Mouse (Mus musculus): ENCODE measurements around the gene Zfp362. TPM values are rescaled to one million over a fixed set of nuclear protein-coding genes. Genes with fewer than 3 reads are reported as not detected.

Zfp362 gene
- polyA plus RNA-seq, 1 experiment from 2014 or later, result 31.1 TPM

- no peak overlapping the region for H3K4me2 ChIP-seq (ENCODE audit: low read depth, low read length)
- no peak overlapping the region for H3K9ac ChIP-seq (replicated peaks; ENCODE audit: low read length)
- H3K4me3 ChIP-seq (ENCODE audit: low read depth, low read length), result no peak overlapping the region
- H3K27ac ChIP-seq (replicated peaks; ENCODE audit: low read depth, low read length), result no peak overlapping the region
- no peak for ATAC-seq (replicated peaks; ENCODE audit: insufficient number of reproducible peaks, low FRiP score, low TSS enrichment, low read depth)
- no peaks in the 10 kb centered on the region for H3K9me3 ChIP-seq (replicated peaks; ENCODE audit: control insufficient read depth, low read length)
- H3K4me1 ChIP-seq (ENCODE audit: control insufficient read depth, insufficient read depth, low read length), result peaks cover 2% of the 10 kb centered on the region; the same call in 1 of the 2 replicates
- DNase-seq (ENCODE audit: low spot score), result no peak
- H3K36me3 ChIP-seq (replicated peaks; ENCODE audit: control insufficient read depth, insufficient read depth, low read depth, low read length), result no peaks in the 10 kb centered on the region; the same call in 1 of the 2 replicates
- no peaks in the 10 kb centered on the region for H3K27me3 ChIP-seq (ENCODE audit: control insufficient read depth, insufficient read depth, low read length)
- 69% methylated on average over 1 of the region's 1 CpGs for WGBS
Observed at GRCm38 (mm10) chr4:128793710-128794109, 12.1 kb downstream of the Zfp362 start.

- DNase-seq (ENCODE audit: low spot score), result no peak
- WGBS, result 32% methylated on average over 18 of the region's 18 CpGs
- ATAC-seq (replicated peaks; ENCODE audit: insufficient number of reproducible peaks, low FRiP score, low TSS enrichment, low read depth), result 0 out of 2 replicates have a peak, but pooled peaks have one; percentile 11
- Histone ChIP-seq H3K27ac (replicated peaks; ENCODE audit: low read depth, low read length) (no peak overlapping the region), H3K4me3 (ENCODE audit: low read depth, low read length) (no peak overlapping the region), H3K27me3 (ENCODE audit: control insufficient read depth, insufficient read depth, low read length) (no peaks in the 10 kb centered on the region), H3K36me3 (replicated peaks; ENCODE audit: control insufficient read depth, insufficient read depth, low read depth, low read length) (peaks cover 13% of the 10 kb centered on the region), H3K4me2 (ENCODE audit: low read depth, low read length) (no peak overlapping the region), H3K9ac (replicated peaks; ENCODE audit: low read length) (no peak overlapping the region), H3K9me3 (replicated peaks; ENCODE audit: control insufficient read depth, low read length) (no peaks in the 10 kb centered on the region), H3K4me1 (ENCODE audit: control insufficient read depth, insufficient read depth, low read length) (no peaks in the 10 kb centered on the region; the same call in 1 of the 2 replicates)
Observed at GRCm38 (mm10) chr4:128789646-128790045, 16.2 kb downstream of the Zfp362 start.

DNA sequence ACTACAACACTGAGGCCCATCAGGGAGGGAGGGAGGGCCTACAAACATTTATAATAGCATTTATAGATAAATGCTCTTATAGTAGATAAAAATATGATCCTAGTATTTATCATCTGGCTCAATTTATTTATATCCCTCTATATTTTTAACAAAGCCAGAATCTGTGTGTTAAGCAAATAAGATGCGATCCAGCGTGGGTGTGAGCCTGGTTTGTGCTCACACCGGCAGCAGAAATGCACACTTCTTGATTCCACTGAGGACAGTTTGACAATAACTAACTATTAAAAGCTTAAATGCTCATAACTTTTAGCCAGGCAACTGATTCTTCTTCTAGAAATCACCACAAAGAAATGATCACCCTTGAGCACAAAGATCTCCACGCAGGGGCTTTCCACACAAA is 17.7 kb downstream of the Zfp362 start:
- 98% methylated on average over 4 of the region's 4 CpGs for WGBS
- ATAC-seq (replicated peaks; ENCODE audit: insufficient number of reproducible peaks, low FRiP score, low TSS enrichment, low read depth), result no peak

GRCm38 (mm10) chr4:128787023-128787939 is 18.6 kb downstream of the Zfp362 start:
- ATAC-seq (replicated peaks; ENCODE audit: insufficient number of reproducible peaks, low FRiP score, low TSS enrichment, low read depth), result peak; percentile 29; the same call in 1 of the 2 replicates
- 88% methylated on average over 24 of the region's 24 CpGs for WGBS
- H3K9ac ChIP-seq (replicated peaks; ENCODE audit: low read length), result no peak overlapping the region

More for the DNA sequence above, 17.7 kb downstream of the Zfp362 start:
- no peak for DNase-seq (ENCODE audit: low spot score)
- Histone ChIP-seq H3K36me3 (replicated peaks; ENCODE audit: control insufficient read depth, insufficient read depth, low read depth, low read length) (peaks cover 13% of the 10 kb centered on the region), H3K9me3 (replicated peaks; ENCODE audit: control insufficient read depth, low read length) (no peaks in the 10 kb centered on the region), H3K27ac (replicated peaks; ENCODE audit: low read depth, low read length) (no peak overlapping the region), H3K4me2 (ENCODE audit: low read depth, low read length) (no peak overlapping the region), H3K27me3 (ENCODE audit: control insufficient read depth, insufficient read depth, low read length) (no peaks in the 10 kb centered on the region), H3K4me1 (ENCODE audit: control insufficient read depth, insufficient read depth, low read length) (no peaks in the 10 kb centered on the region; the same call in 1 of the 2 replicates), H3K4me3 (ENCODE audit: low read depth, low read length) (no peak overlapping the region), H3K9ac (replicated peaks; ENCODE audit: low read length) (no peak overlapping the region)

GRCm38 (mm10) chr4:128785921-128786654 is 19.8 kb downstream of the Zfp362 start:
- no peak overlapping the region for H3K27ac ChIP-seq (replicated peaks; ENCODE audit: low read depth, low read length)
- no peaks in the 10 kb centered on the region for H3K9me3 ChIP-seq (replicated peaks; ENCODE audit: control insufficient read depth, low read length)
- H3K27me3 ChIP-seq (ENCODE audit: control insufficient read depth, insufficient read depth, low read length), result no peaks in the 10 kb centered on the region
- ATAC-seq (replicated peaks; ENCODE audit: insufficient number of reproducible peaks, low FRiP score, low TSS enrichment, low read depth) (no peak), DNase-seq (ENCODE audit: low spot score) (no peak)
- H3K4me1 ChIP-seq (ENCODE audit: control insufficient read depth, insufficient read depth, low read length), result no peaks in the 10 kb centered on the region; the same call in 1 of the 2 replicates
- 93% methylated on average over 10 of the region's 11 CpGs for WGBS
- H3K4me2 ChIP-seq (ENCODE audit: low read depth, low read length), result no peak overlapping the region
- peaks cover 16% of the 10 kb centered on the region for H3K36me3 ChIP-seq (replicated peaks; ENCODE audit: control insufficient read depth, insufficient read depth, low read depth, low read length)
- H3K4me3 ChIP-seq (ENCODE audit: low read depth, low read length), result no peak overlapping the region
- H3K9ac ChIP-seq (replicated peaks; ENCODE audit: low read length), result no peak overlapping the region

More at GRCm38 (mm10) chr4:128787023-128787939, 18.6 kb downstream of the Zfp362 start:
- H3K36me3 ChIP-seq (replicated peaks; ENCODE audit: control insufficient read depth, insufficient read depth, low read depth, low read length), result peaks cover 13% of the 10 kb centered on the region
- no peaks in the 10 kb centered on the region for H3K9me3 ChIP-seq (replicated peaks; ENCODE audit: control insufficient read depth, low read length)
- H3K27me3 ChIP-seq (ENCODE audit: control insufficient read depth, insufficient read depth, low read length), result no peaks in the 10 kb centered on the region
- DNase-seq (ENCODE audit: low spot score), result no peak
- no peak overlapping the region for H3K4me2 ChIP-seq (ENCODE audit: low read depth, low read length)
- H3K4me3 ChIP-seq (ENCODE audit: low read depth, low read length), result no peak overlapping the region
- H3K27ac ChIP-seq (replicated peaks; ENCODE audit: low read depth, low read length), result no peak overlapping the region
- no peaks in the 10 kb centered on the region; the same call in 1 of the 2 replicates for H3K4me1 ChIP-seq (ENCODE audit: control insufficient read depth, insufficient read depth, low read length)

DNA sequence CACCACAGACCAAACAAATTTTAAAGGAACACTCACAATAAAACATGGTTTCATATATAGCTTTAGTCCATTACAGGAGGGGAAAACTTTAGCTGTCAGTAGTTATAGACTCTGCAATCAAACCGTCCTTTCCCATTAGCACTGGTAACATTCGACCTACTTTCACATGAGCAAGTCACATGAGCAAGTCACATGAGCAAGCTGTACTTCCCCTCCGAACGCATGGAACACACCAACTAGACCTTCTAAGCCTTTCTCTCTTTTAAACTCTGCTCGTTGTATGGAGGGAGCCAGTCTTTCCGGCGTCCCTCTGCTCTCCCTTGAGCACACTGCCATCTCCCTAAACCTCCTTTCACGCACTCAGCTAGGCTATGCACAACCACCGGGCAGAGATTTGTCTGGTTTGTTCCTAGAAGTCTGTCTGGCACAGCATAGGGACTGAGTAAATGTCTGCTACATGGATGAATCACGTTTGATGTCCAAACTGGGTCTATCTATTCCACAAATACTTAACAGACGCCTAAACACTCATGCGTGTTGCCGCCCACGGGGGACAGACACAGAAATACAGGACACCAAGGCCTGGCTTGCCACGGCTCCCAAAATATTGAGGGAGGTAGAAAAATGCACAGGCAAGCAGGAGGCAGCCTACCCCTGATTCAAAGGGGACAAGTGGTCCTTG is 20.8 kb downstream of the Zfp362 start:
- no peaks in the 10 kb centered on the region for H3K9me3 ChIP-seq (replicated peaks; ENCODE audit: control insufficient read depth, low read length)
- H3K4me2 ChIP-seq (ENCODE audit: low read depth, low read length), result no peak overlapping the region
- H3K4me3 ChIP-seq (ENCODE audit: low read depth, low read length), result no peak overlapping the region
- no peak for DNase-seq (ENCODE audit: low spot score)
- no peak overlapping the region for H3K9ac ChIP-seq (replicated peaks; ENCODE audit: low read length)
- no peak overlapping the region for H3K27ac ChIP-seq (replicated peaks; ENCODE audit: low read depth, low read length)
- ATAC-seq (replicated peaks; ENCODE audit: insufficient number of reproducible peaks, low FRiP score, low TSS enrichment, low read depth), result no peak
- H3K4me1 ChIP-seq (ENCODE audit: control insufficient read depth, insufficient read depth, low read length), result no peaks in the 10 kb centered on the region
- peaks cover 18% of the 10 kb centered on the region for H3K36me3 ChIP-seq (replicated peaks; ENCODE audit: control insufficient read depth, insufficient read depth, low read depth, low read length)
- no peaks in the 10 kb centered on the region for H3K27me3 ChIP-seq (ENCODE audit: control insufficient read depth, insufficient read depth, low read length)
- 91% methylated on average over 15 of the region's 15 CpGs for WGBS

DNA sequence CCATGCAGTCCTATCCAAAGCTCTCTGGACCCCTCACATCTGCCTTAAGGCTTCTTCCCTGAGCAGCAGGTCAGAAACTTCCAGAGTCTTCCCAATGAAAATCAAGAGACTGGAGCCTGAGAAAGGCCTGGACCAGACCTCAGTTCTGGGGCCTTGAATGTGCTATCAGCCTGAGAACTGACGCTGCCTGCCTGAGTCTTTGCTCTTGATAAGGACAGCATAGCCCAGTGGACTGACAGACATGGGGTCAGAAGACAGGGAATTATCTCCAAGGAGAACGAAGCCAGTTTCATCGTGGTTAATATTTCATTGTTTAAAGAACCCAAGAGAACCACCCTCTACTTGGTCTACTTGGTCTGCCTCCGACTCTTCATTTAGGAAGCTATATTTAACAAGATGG is 23.2 kb downstream of the Zfp362 start:
- ATAC-seq (replicated peaks; ENCODE audit: insufficient number of reproducible peaks, low FRiP score, low TSS enrichment, low read depth) (no peak), DNase-seq (ENCODE audit: low spot score) (no peak)
- H3K9me3 ChIP-seq (replicated peaks; ENCODE audit: control insufficient read depth, low read length), result no peaks in the 10 kb centered on the region
- H3K4me2 ChIP-seq (ENCODE audit: low read depth, low read length), result no peak overlapping the region
- no peak overlapping the region for H3K27ac ChIP-seq (replicated peaks; ENCODE audit: low read depth, low read length)
- 86% methylated on average over 4 of the region's 4 CpGs for WGBS
- H3K36me3 ChIP-seq (replicated peaks; ENCODE audit: control insufficient read depth, insufficient read depth, low read depth, low read length), result peaks cover 18% of the 10 kb centered on the region
- H3K4me3 ChIP-seq (ENCODE audit: low read depth, low read length), result no peak overlapping the region
- H3K9ac ChIP-seq (replicated peaks; ENCODE audit: low read length), result no peak overlapping the region
- H3K4me1 ChIP-seq (ENCODE audit: control insufficient read depth, insufficient read depth, low read length), result no peaks in the 10 kb centered on the region
- no peaks in the 10 kb centered on the region for H3K27me3 ChIP-seq (ENCODE audit: control insufficient read depth, insufficient read depth, low read length)

Data from embryonic facial prominence, embryonic 11.5 days (tissue).